ENCODE assay signal across 18 mouse cellular contexts in genomic region chr16:67608499-67608898, GRCm38 (mm10). TPM values are rescaled to one million over a fixed set of nuclear protein-coding genes. Genes with fewer than 3 reads are reported as not detected.
"Had no signal": no experiment of that assay in that cellular context is flagged by ENCODE, and none has a peak within 500 bp of the region (broad histone marks: within the 10 kb centered on the region; RNA-seq: fewer than 3 reads in every experiment).

No protein-coding gene starts in this region.

- H3K27ac ChIP-seq: midbrain, embryonic 10.5 days; midbrain, embryonic 12.5 days; neural tube, embryonic 12.5 days; stomach, embryonic 15.5 days; stomach, postnatal 0 days had no signal

- H3K4me3 ChIP-seq: midbrain, embryonic 10.5 days; midbrain, embryonic 12.5 days; neural tube, embryonic 12.5 days; stomach, embryonic 15.5 days had no signal

- H3K9ac ChIP-seq: lung, embryonic 14.5 days; midbrain, embryonic 12.5 days; neural tube, embryonic 12.5 days; stomach, embryonic 15.5 days had no signal

- H3K36me3 ChIP-seq: midbrain, embryonic 10.5 days; midbrain, embryonic 12.5 days; neural tube, embryonic 12.5 days; stomach, embryonic 15.5 days had no signal

- H3K4me1 ChIP-seq: stomach, embryonic 15.5 days had no signal

- H3K9me3 ChIP-seq: midbrain, embryonic 10.5 days; midbrain, embryonic 12.5 days; neural tube, embryonic 12.5 days; stomach, embryonic 15.5 days had no signal

- DNase-seq: lung, adult 18-20 months; lung, embryonic 14.5 days; lung, postnatal 10 days; lung, postnatal 4 days; midbrain, embryonic 14.5 days; right cerebral cortex, postnatal 14 days; thymus, adult 2 months; thymus, postnatal 25 days; thymus, postnatal 4 days had no signal

- H3K4me2 ChIP-seq: lung, embryonic 14.5 days; midbrain, embryonic 12.5 days; neural tube, embryonic 12.5 days; stomach, embryonic 15.5 days had no signal

- H3K27me3 ChIP-seq: midbrain, embryonic 12.5 days; neural tube, embryonic 12.5 days; stomach, embryonic 15.5 days had no signal

RNA-seq across cellular contexts. Expression of gene Cadm2, which starts 12.2 kb away (rescaled TPM):
- total RNA-seq: megakaryocyte, adult 5-6 weeks; megakaryocyte-erythroid progenitor cell, adult 5-6 weeks; monocyte, adult 5-6 weeks; neutrophil, adult 5-6 weeks had no signal
